Mouse (Mus musculus) G1E (cell line): Measurements from ENCODE around the gene Olfm4. TPM values are rescaled to one million over a fixed set of nuclear protein-coding genes. Genes with fewer than 3 reads are reported as not detected.

Experiments used
- ATAC-seq: 2 replicates; pipeline ENCODE4 v1.8.0; 2016; ENCODE audit warnings: mild to moderate bottlenecking; ENCODE audit not compliant: insufficient number of reproducible peaks, poor library complexity, low FRiP score, severe bottlenecking; ENCODE audit errors: extremely low read depth
- DNase-seq: peaks from one replicate; pipeline ENCODE4 v3.0.0; 2012; ENCODE audit warnings: low spot score
- H3K27me3 ChIP-seq: 2 replicates; pipeline ENCODE4 v1.6.1; 2012; ENCODE audit warnings: mild to moderate bottlenecking, low read length, inconsistent platforms; ENCODE audit not compliant: insufficient read depth
- H3K36me3 ChIP-seq: replicated peaks from 2 replicates; pipeline ENCODE3; 2012; ENCODE audit warnings: mild to moderate bottlenecking, inconsistent platforms
- H3K4me1 ChIP-seq: 2 replicates; pipeline ENCODE4 v1.6.1; 2012; ENCODE audit warnings: low read depth, low read length, inconsistent platforms, mixed read lengths; ENCODE audit not compliant: insufficient read depth
- H3K4me3 ChIP-seq: 2 replicates; pipeline ENCODE4 v1.5.1; 2012; ENCODE audit warnings: low read depth, mild to moderate bottlenecking, inconsistent platforms, low read length, moderate library complexity, mixed read lengths
- H3K9me3 ChIP-seq: replicated peaks from 2 replicates; pipeline ENCODE4 v1.6.1; 2012; ENCODE audit warnings: inconsistent platforms
- CTCF ChIP-seq: IDR thresholded peaks from 2 replicates; pipeline ENCODE4 v1.5.1; 2012; ENCODE audit warnings: low read depth, low read length, inconsistent platforms, mixed read lengths
- GATA1 ChIP-seq: IDR thresholded peaks from 2 replicates; pipeline ENCODE4 v1.6.1; 2012; ENCODE audit warnings: borderline replicate concordance, low read length, inconsistent platforms, mixed read lengths
- GATA2 ChIP-seq: IDR thresholded peaks from 2 replicates; pipeline ENCODE4 v1.6.1; 2012; ENCODE audit warnings: low read depth, low read length, inconsistent platforms, borderline replicate concordance
- POLR2AphosphoS5 ChIP-seq: IDR thresholded peaks from 2 replicates; pipeline ENCODE4 v1.6.1; 2012; ENCODE audit warnings: low read depth, low read length, inconsistent platforms; ENCODE audit not compliant: insufficient replicate concordance
- TAL1 ChIP-seq: conservative IDR thresholded peaks from 2 replicates; pipeline ENCODE4 v1.6.1; 2012; ENCODE audit warnings: low read depth, low read length, inconsistent platforms, mixed read lengths
- polyA plus RNA-seq: library from polyadenylated mRNA; stranded (reverse); fragments of >175 nt; gene quantifications from 2 replicates; pipeline ENCODE4 v1.2.3, GENCODE M21; 2012
- total RNA-seq, 2 experiments: library from RNA; stranded (forward) in 1 of 2; stranded (reverse) in 1 of 2; fragments of 200-1000 nt in 1 of 2; fragments of >200 nt in 1 of 2; fragmentation: Nextera tagmentation in 1 of 2; gene quantifications; 2 replicates each; pipeline ENCODE4 v1.2.3; 2014 to 2017

Olfm4 gene
- total and polyA plus RNA-seq, 3 experiments, result 0.11 TPM; not detected in 2

DNA sequence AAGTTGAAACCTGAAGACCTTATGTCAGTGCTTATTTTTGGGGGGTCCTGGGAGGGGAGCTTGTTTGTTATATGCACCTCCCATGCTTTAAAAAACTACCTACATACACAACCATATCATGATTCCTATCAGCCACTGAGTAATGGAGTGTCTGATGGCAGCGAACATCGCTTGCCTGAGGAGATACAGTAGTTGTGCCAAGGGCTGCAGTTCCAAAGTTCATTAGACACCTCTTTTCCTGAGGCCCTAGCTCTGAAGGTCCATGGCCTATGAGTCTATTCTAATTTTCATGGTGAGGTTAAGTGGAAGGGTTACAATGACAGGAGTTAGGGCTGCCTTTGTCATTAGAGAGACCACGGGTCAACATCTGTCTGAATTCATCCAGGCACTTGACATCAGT lies 26.5 kb downstream of the Olfm4 start:
- Histone ChIP-seq H3K4me1 (no peaks in the 10 kb centered on the region), H3K4me3 (no peak overlapping the region), H3K9me3 (peaks cover 15% of the 10 kb centered on the region), H3K27me3 (no peaks in the 10 kb centered on the region), H3K36me3 (no peaks in the 10 kb centered on the region)
- DNase-seq (no peak), ATAC-seq (no peak)
- TF ChIP-seq TAL1, result no peak
- no peak for TF ChIP-seq CTCF
- TF ChIP-seq GATA2, result no peak
- TF ChIP-seq GATA1, result no peak
- no peak for TF ChIP-seq POLR2AphosphoS5

DNA sequence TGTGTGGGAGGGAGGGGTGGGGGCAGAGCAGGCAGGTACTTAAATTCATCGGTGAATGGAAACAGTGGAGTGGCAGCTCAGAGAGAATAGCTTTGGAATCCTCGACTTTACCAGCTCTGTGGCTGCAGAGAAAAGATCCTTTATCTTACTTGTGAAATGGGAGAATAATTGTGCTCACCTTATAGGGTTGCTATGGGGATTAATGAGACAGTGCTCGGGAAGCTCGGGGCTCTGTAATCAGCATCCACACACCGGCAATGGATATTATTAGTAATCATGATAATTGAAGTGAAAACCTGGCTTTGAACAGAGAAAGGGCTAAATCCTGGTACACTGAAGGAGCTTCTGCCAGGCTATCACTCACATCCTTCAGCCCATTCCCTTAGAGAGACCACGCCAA lies 31.1 kb downstream of the Olfm4 start:
- Histone ChIP-seq H3K36me3 (no peaks in the 10 kb centered on the region), H3K27me3 (no peaks in the 10 kb centered on the region), H3K9me3 (peaks cover 6% of the 10 kb centered on the region), H3K4me1 (no peaks in the 10 kb centered on the region), H3K4me3 (no peak overlapping the region)
- no peak for ATAC-seq
- DNase-seq, result no peak
- TF ChIP-seq POLR2AphosphoS5 (no peak), GATA1 (no peak), CTCF (no peak), GATA2 (no peak), TAL1 (no peak)

DNA sequence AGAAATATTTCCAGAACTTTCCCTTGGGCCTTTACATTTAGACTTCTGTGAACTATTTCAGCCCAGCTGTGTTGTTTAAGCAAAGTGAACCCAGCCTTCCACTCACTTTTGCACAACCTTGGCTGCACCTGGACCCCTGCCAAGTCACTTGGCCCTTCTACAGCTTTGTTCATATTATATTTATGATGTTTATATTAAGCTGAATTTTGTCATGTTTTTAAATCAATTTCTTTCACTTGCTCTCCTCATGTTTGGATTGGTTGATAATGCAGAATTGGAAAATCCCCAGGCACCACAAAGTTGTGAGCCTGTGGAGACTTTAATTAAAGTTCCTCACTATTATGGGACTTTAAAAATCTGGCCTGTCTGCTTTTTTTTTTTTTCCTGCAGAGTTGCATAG lies 32.2 kb downstream of the Olfm4 start:
- no peaks in the 10 kb centered on the region for H3K36me3 ChIP-seq
- TF ChIP-seq GATA1, result no peak
- no peak for TF ChIP-seq POLR2AphosphoS5
- TF ChIP-seq TAL1, result no peak
- TF ChIP-seq GATA2, result no peak
- no peak for TF ChIP-seq CTCF
- ATAC-seq (no peak), DNase-seq (no peak)
- H3K27me3 ChIP-seq, result no peaks in the 10 kb centered on the region
- no peak overlapping the region for H3K4me3 ChIP-seq
- H3K4me1 ChIP-seq, result no peaks in the 10 kb centered on the region
- H3K9me3 ChIP-seq, result peaks cover 10% of the 10 kb centered on the region

DNA sequence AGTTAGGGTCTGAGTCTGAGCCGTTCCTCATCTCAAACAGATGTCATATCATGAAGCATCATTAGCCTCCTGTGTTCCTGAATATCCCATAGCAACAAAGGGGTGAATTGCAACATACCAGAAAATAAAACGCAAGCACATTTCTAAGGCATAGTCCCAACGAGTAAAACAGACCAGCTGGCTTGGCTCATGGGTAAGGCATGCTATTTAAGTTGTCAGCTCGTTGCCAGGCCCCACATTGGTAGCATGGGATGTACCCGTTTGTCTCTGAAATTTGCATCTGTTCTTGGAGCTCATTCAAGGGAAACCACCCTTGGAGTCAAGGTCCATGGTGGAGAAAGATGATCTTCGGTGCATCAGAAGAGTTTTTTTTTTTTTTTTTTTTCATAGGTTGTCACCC lies 42.2 kb downstream of the Olfm4 start:
- no peak for DNase-seq
- no peak for ATAC-seq
- Histone ChIP-seq H3K4me3 (no peak overlapping the region), H3K4me1 (no peaks in the 10 kb centered on the region), H3K9me3 (peaks cover 18% of the 10 kb centered on the region), H3K36me3 (no peaks in the 10 kb centered on the region), H3K27me3 (no peaks in the 10 kb centered on the region)
- TF ChIP-seq GATA1, result no peak
- TF ChIP-seq TAL1, result no peak
- TF ChIP-seq POLR2AphosphoS5, result no peak
- no peak for TF ChIP-seq CTCF
- no peak for TF ChIP-seq GATA2

DNA sequence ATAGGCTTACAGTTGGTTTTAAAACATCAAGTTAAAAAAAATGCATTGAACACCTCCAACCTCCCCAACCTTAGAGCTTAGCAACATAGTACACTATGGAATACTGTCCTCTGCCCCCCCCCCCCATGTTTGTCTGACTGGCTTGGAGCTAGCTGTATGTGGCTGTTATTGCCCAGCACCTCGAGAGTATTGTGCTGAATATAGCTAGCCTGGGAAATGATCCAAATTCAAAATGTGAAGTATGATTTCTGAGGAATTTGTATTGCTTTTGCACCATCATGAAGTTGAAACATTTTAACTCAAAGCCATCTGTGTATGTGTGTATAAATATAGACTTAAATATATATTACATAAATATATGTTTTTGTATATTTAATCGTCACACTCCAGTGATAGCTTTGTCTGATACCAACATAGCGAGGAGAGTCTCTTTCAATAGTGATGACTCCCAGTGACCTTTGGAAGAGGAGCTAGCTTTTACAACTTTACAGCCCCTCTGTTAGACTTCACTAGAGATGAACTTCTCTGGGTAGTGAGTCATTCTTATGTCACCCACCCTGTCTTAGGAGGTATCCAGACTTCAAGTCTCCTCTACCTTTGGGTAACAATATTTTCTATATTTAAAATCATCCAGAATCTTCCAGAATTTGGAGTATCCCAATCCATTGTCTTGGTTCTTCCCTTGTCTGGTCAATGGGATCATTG lies 45.6 kb downstream of the Olfm4 start:
- TF ChIP-seq CTCF (no peak), POLR2AphosphoS5 (no peak), GATA2 (no peak), TAL1 (no peak), GATA1 (no peak)
- Histone ChIP-seq H3K27me3 (no peaks in the 10 kb centered on the region), H3K36me3 (no peaks in the 10 kb centered on the region), H3K4me1 (no peaks in the 10 kb centered on the region), H3K4me3 (no peak overlapping the region), H3K9me3 (peaks cover 18% of the 10 kb centered on the region)
- no peak for DNase-seq
- no peak for ATAC-seq

DNA sequence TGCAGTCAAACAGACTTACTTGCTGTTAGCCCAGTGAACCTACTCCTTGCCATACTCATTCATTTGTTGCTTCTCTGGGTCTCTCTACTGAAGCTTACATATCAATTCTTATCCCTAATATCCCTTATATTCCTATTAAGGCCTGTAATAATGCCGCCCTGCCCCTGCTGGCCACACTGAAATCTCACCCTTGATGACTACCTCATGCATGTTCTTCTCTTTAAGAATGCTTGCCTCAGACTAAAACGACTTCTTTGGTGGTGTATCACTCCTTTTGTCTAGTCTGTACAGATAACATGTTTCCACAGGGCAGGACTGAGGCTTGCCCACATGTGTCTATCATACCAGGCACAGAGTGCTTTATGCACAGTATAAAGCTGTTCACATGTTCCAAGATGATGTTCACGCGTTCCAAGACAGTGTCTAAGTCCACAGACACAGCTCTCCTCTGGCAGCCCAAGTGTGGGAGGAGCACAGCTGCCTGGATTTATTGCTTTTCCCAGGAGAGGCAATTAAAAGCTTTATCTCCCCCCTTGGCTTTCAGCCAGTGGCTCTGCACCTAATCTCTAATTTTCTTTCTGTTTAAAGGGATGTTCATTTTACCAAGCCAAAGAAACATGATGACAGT lies 55.9 kb downstream of the Olfm4 start:
- Histone ChIP-seq H3K9me3 (peaks cover 12% of the 10 kb centered on the region), H3K27me3 (no peaks in the 10 kb centered on the region), H3K36me3 (no peaks in the 10 kb centered on the region), H3K4me1 (no peaks in the 10 kb centered on the region), H3K4me3 (no peak overlapping the region)
- TF ChIP-seq POLR2AphosphoS5 (no peak), CTCF (no peak), GATA2 (no peak), GATA1 (no peak), TAL1 (no peak)
- ATAC-seq (no peak), DNase-seq (no peak)
